Mouse (Mus musculus) forebrain, postnatal 0 days (tissue): ENCODE data around the gene Apobec3. TPM values are rescaled to one million over a fixed set of nuclear protein-coding genes. Genes with fewer than 3 reads are reported as not detected.
"Not testable (repeated sequence)": the region's sequence is repeated elsewhere in the genome, so short reads cannot be mapped to it uniquely, and the experiment has no call there.

Experiments used
- ATAC-seq: fragments of 200-750 bp; cut with Nextera tagmentation; 2 replicates; pipeline ENCODE4 v1.8.0; 2017; ENCODE audit warnings: mild to moderate bottlenecking, moderate library complexity
- DNase-seq: peaks from one replicate; pipeline ENCODE4 v3.0.0-alpha.2; 2015
- H3K27ac ChIP-seq: fragments of 300-500 bp; sonication (generic); 2 replicates; pipeline ENCODE4 v1.5.1; 2014; ENCODE audit warnings: low read depth, mild to moderate bottlenecking, antibody characterized with exemption, low read length, moderate library complexity, mixed read lengths
- H3K27me3 ChIP-seq: fragments of 300-500 bp; sonication (generic); 2 replicates; pipeline ENCODE4 v1.6.1; 2014; ENCODE audit warnings: mild to moderate bottlenecking, low read length, mixed read lengths; ENCODE audit not compliant: insufficient read depth
- H3K36me3 ChIP-seq: fragments of 300-500 bp; sonication (generic); 2 replicates; pipeline ENCODE4 v1.6.1; 2014; ENCODE audit warnings: mild to moderate bottlenecking, moderate library complexity; ENCODE audit not compliant: insufficient read depth
- H3K4me1 ChIP-seq: fragments of 300-500 bp; sonication (generic); 2 replicates; pipeline ENCODE4 v1.6.1; 2014; ENCODE audit warnings: antibody characterized with exemption; ENCODE audit not compliant: insufficient read depth
- H3K4me2 ChIP-seq: fragments of 300-500 bp; sonication (generic); 2 replicates; pipeline ENCODE4 v1.6.1; 2014; ENCODE audit warnings: low read depth, mild to moderate bottlenecking, moderate library complexity
- H3K4me3 ChIP-seq: fragments of 300-500 bp; sonication (generic); 2 replicates; pipeline ENCODE4 v1.5.1; 2014; ENCODE audit warnings: low read depth, low read length, mixed read lengths
- H3K9ac ChIP-seq: fragments of 300-500 bp; sonication (generic); 2 replicates; pipeline ENCODE4 v1.6.1; 2014; ENCODE audit warnings: mild to moderate bottlenecking
- H3K9me3 ChIP-seq: fragments of 300-500 bp; sonication (generic); 2 replicates; pipeline ENCODE4 v1.6.1; 2016; ENCODE audit warnings: low read length
- CTCF ChIP-seq: sonication (generic); IDR thresholded peaks from 2 replicates; pipeline ENCODE4 v1.5.1; 2016; ENCODE audit warnings: antibody characterized with exemption, control low read depth, low read depth
- WGBS: fragments of 180-500 bp; shearing (Covaris S2); extraction: QIAGEN DNeasy Blood & Tissue Kit; methylation state at CpG from one replicate; pipeline ENCODE4 v1.1.7; 2014; 5-methylcytosine and 5-hydroxymethylcytosine counted together
- polyA plus RNA-seq: library from polyadenylated mRNA; unstranded; fragments of >200 nt; fragmentation: Nextera tagmentation; extraction: Ambion mirVana; gene quantifications from 2 replicates; pipeline ENCODE4 v1.2.1, GENCODE M21; 2015
- total RNA-seq: library from RNA; depleted of rRNA; stranded (reverse); fragments of >200 nt; gene quantifications from 2 replicates; pipeline ENCODE4 v1.2.3, GENCODE M21; 2014

Apobec3 gene
- total and polyA plus RNA-seq, 2 experiments from 2014 or later, result 3.6 to 5.3 TPM

DNA sequence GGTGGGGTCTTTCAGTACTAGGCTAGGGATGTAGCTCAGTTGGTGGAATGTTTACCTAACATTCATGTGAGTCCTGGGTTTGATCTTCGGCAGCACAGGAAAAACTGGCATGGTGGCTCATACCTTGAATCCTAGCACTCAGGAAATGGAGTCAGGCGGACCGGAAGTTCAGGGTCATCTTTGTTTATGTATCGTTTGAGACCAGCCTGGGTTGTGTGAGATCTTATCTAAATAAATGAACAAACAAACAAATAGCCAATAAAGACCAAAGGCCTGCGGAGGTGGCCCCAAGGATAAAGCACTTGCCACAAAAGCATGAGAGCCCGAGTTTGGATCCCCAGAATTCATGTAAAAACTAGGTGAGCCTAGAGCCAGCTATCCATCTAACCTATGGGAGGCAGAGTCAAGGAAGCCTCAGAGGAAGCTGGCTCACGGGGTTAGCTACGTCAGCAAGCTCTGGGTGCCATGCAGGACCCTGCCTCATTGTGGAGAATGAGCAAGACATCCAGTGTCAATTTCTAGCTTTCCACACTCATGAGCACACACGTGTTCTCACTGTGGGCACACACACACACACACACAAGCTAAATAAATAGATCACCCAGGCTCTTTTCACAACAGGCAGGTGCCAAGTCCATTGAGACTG is 4.7 kb downstream of the Apobec3 start:
- Histone ChIP-seq H3K9ac (no peak overlapping the region), H3K4me1 (no peaks in the 10 kb centered on the region), H3K4me3 (no peak overlapping the region), H3K27me3 (no peaks in the 10 kb centered on the region), H3K4me2 (no peak overlapping the region), H3K27ac (no peak overlapping the region), H3K36me3 (no peaks in the 10 kb centered on the region), H3K9me3 (no peaks in the 10 kb centered on the region)
- TF ChIP-seq CTCF, result no peak
- WGBS, result 86% methylated on average over 9 of the region's 9 CpGs
- DNase-seq, result no peak
- no peak for ATAC-seq

DNA sequence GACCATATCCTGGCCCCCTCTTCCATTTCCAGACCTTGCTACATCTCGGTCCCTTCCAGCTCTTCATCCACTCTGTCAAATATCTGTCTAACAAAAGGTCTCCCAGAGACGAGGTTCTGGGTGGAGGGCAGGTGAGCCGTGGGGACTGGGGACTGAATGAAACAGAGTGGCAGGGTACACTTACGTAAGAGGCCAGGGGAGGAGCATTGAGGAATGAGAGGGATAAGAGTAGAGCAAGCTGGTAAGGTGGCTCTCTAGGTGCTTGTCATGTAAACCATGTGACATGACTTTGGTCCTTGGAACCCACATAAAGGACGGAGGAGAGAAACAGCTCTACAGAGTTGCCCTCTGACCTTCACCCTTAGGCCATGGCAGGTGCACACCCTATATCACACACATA is 7.5 kb downstream of the Apobec3 start:
- no peak overlapping the region for H3K27ac ChIP-seq
- no peaks in the 10 kb centered on the region for H3K9me3 ChIP-seq
- H3K9ac ChIP-seq, result no peak overlapping the region
- 89% methylated on average over 5 of the region's 5 CpGs for WGBS
- no peak overlapping the region for H3K4me2 ChIP-seq
- H3K4me1 ChIP-seq, result no peaks in the 10 kb centered on the region
- H3K36me3 ChIP-seq, result no peaks in the 10 kb centered on the region
- ATAC-seq (no peak), DNase-seq (no peak)
- no peaks in the 10 kb centered on the region for H3K27me3 ChIP-seq
- H3K4me3 ChIP-seq, result no peak overlapping the region
- TF ChIP-seq CTCF, result no peak

DNA sequence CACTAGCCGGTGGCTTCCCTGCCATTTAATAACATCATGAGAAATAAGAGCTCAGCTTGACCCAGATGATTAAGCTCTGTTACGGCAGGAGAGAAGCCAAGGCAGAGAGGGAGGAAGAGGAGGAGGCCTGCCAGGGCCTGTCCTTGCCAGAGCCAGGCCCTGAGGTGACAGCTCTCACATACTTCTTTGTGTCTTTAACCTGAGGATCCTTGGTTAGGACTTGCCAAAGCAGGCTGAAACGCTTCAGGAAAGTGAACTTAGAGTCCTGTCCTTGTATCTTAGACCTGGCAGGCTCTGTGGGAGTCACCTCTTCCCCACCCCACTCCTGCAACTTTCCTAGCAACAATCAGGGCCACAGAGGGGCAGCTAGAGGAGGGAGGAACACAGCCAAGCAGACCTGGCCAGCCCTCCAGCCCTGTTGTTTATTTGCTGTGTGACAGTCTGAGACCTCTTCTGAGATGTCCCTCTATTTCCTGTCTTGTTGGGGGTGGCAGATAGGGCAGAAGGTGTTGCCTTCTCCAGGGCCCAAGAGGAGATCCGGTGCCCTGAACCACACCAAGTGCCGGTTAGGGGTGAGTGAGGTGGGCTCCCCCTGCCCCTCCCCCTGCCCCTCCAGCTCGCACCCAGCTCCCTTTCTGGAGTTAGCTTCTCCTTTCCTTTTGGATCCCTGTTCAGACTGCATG is 8.5 kb downstream of the Apobec3 start:
- H3K36me3 ChIP-seq, result no peaks in the 10 kb centered on the region
- no peak for TF ChIP-seq CTCF
- no peaks in the 10 kb centered on the region for H3K27me3 ChIP-seq
- no peak for DNase-seq
- H3K27ac ChIP-seq, result no peak overlapping the region
- H3K4me3 ChIP-seq, result no peak overlapping the region
- H3K4me2 ChIP-seq, result no peak overlapping the region
- no peaks in the 10 kb centered on the region for H3K4me1 ChIP-seq
- WGBS, result 89% methylated on average over 6 of the region's 6 CpGs
- ATAC-seq, result no peak
- no peaks in the 10 kb centered on the region for H3K9me3 ChIP-seq
- no peak overlapping the region for H3K9ac ChIP-seq

DNA sequence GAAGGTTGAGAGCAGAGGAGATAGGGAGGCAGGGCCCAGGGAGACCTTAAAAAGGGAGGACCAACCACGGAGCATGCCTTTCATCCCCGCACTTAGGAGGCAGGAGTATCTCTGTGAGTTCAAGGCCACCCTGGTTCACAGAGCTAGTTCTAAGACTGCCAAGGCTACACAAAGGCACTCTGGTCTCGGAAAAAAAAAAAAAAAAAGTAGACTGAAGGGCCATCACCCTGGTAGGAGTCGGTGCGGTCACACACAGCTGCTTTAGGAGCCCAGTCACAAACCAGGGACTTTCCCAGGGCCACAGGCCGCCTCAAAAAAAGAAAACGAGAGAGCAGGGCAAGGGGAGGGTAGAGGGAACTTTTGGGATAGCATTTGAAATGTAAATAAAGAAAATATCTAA is 9.3 kb downstream of the Apobec3 start:
- TF ChIP-seq CTCF, result no peak
- Histone ChIP-seq H3K27ac (no peak overlapping the region), H3K36me3 (no peaks in the 10 kb centered on the region), H3K4me1 (no peaks in the 10 kb centered on the region), H3K9me3 (no peaks in the 10 kb centered on the region), H3K9ac (no peak overlapping the region), H3K4me2 (no peak overlapping the region), H3K4me3 (no peak overlapping the region), H3K27me3 (no peaks in the 10 kb centered on the region)
- ATAC-seq (no peak), DNase-seq (no peak)
- 66% methylated on average over 7 of the region's 7 CpGs for WGBS

DNA sequence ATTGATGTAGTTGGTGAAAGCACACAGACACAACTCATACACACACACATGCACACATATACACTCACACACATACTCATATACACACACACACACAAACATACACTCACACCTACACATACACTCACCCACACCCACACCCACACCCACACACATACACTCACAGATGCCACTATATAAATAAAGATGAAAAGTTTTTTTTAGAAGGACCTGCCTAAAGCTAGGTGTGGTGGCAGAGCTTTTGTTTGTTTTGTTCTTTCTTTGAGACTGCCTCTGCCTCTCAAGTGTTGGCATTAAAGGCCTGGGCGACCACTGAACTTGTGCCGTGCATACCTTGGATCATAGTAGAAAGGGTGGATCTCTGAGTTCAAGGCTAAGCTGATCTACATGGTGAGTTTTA is 9.9 kb downstream of the Apobec3 start:
- no peak overlapping the region for H3K4me2 ChIP-seq
- no peaks in the 10 kb centered on the region for H3K9me3 ChIP-seq
- no peak for TF ChIP-seq CTCF
- WGBS, result 84% methylated on average over 2 of the region's 2 CpGs
- H3K9ac ChIP-seq, result no peak overlapping the region
- no peak overlapping the region for H3K27ac ChIP-seq
- H3K27me3 ChIP-seq, result no peaks in the 10 kb centered on the region
- H3K4me1 ChIP-seq, result no peaks in the 10 kb centered on the region
- H3K36me3 ChIP-seq, result no peaks in the 10 kb centered on the region
- ATAC-seq (no peak), DNase-seq (no peak)
- no peak overlapping the region for H3K4me3 ChIP-seq

DNA sequence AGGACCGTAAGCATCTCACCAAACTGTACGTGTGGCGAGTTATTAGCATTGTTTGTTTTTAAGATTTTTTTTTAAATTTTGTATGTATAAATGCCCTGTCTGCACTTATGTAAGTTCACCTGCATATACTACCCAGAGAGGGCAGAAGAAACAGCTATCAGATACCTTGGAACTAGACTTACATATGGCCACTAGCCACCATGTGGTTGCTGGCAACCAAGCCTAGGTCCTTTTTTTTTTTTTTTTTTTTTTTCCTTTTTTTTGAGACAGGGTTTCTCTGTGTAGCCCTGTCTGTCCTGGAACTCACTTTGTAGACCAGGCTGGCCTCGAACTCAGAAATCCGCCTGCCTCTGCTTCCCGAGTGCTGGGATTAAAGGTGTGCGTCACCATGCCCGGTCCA is 11.6 kb downstream of the Apobec3 start:
- not testable (repeated sequence) for H3K4me2 ChIP-seq, H3K27ac ChIP-seq, H3K4me1 ChIP-seq, H3K9me3 ChIP-seq, DNase-seq, H3K27me3 ChIP-seq, H3K9ac ChIP-seq, H3K4me3 ChIP-seq, ATAC-seq, H3K36me3 ChIP-seq
- WGBS, result 95% methylated on average over 8 of the region's 8 CpGs

DNA sequence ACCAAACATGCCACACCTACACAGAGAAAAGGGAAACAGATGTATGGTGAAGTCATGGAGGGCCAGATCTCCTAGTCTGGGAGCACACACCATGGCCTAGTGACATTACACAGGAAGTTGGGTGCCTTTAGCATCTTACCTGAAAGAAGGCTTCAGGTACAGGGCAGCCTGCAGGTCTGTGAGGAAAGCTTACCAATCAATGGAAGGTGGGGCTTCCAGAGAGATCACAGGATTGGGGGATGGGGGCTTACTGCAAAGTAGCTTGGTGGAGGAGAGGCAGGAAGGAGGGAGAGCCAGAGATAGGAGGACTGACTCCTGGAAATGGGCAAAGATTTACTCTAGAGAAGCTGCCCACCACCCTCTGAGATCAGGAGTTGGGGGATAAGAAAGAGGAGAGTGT is 12.5 kb downstream of the Apobec3 start:
- TF ChIP-seq CTCF, result no peak
- Histone ChIP-seq H3K4me2 (no peak overlapping the region), H3K4me1 (no peaks in the 10 kb centered on the region), H3K27me3 (no peaks in the 10 kb centered on the region), H3K36me3 (no peaks in the 10 kb centered on the region), H3K9ac (no peak overlapping the region), H3K9me3 (no peaks in the 10 kb centered on the region), H3K27ac (no peak overlapping the region), H3K4me3 (no peak overlapping the region)
- DNase-seq (no peak), ATAC-seq (no peak)

DNA sequence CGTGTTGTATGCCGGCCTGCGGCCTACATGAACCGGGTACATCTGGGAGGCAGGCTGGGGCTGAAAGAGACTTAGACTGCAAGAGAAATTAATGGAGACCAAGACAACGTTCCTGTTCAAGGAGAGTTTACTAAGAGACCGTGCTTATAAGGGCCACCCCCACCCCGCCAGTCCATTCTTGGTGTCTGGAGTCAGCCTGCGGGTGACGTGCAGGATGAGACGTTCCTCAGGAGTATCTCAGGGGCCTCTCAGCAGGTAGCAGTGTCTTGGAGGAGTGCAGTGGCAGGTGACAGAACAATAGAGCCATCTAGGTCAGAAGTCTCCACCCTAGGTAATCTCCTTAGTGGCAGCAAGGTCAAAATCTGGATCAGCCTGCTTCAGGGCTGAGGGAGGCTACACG is 13.2 kb downstream of the Apobec3 start:
- not testable (repeated sequence) for ATAC-seq, H3K4me2 ChIP-seq, H3K9ac ChIP-seq, H3K9me3 ChIP-seq, H3K27ac ChIP-seq, DNase-seq, H3K36me3 ChIP-seq, H3K27me3 ChIP-seq, H3K4me3 ChIP-seq, H3K4me1 ChIP-seq
- WGBS, result 87% methylated on average over 11 of the region's 11 CpGs
